Mouse (Mus musculus): ENCODE data around the gene Frmd6. TPM values are rescaled to one million over a fixed set of nuclear protein-coding genes. Genes with fewer than 3 reads are reported as not detected.
A peak's percentile ranks its signal among the peaks of the same experiment; 100 is the strongest.

Gene Frmd6
- polyA plus RNA-seq, 1 experiment from 2014 or later: 15.9 TPM

- H3K36me3 ChIP-seq (ENCODE audit: control insufficient read depth, insufficient read depth, low read length): no peaks in the 10 kb centered on the region
- no peaks in the 10 kb centered on the region for H3K9me3 ChIP-seq (ENCODE audit: control insufficient read depth, low read length)
- H3K9ac ChIP-seq (ENCODE audit: low read length): no peak overlapping the region
- no peak for ATAC-seq (ENCODE audit: low FRiP score)
- H3K4me2 ChIP-seq: no peak overlapping the region
- DNase-seq (ENCODE audit: low spot score, missing footprints): no peak
- WGBS: 92% methylated on average over 21 of the region's 21 CpGs
- H3K4me3 ChIP-seq (ENCODE audit: low read depth, low read length): no peak overlapping the region
- no peak overlapping the region for H3K27ac ChIP-seq (ENCODE audit: low read depth, low read length)
- no peaks in the 10 kb centered on the region for H3K27me3 ChIP-seq (ENCODE audit: control insufficient read depth, insufficient read depth, low read length)
- no peaks in the 10 kb centered on the region for H3K4me1 ChIP-seq (ENCODE audit: control insufficient read depth, insufficient read depth, low read length)
These were observed 51.1 kb downstream of the Frmd6 start for GRCm38 (mm10) chr12:70876270-70876998.

GRCm38 (mm10) chr12:70877926-70878710, 52.8 kb downstream of the Frmd6 start:
- no peak overlapping the region for H3K27ac ChIP-seq (ENCODE audit: low read depth, low read length)
- 92% methylated on average over 20 of the region's 20 CpGs for WGBS
- no peaks in the 10 kb centered on the region for H3K4me1 ChIP-seq (ENCODE audit: control insufficient read depth, insufficient read depth, low read length)
- H3K9me3 ChIP-seq (ENCODE audit: control insufficient read depth, low read length): no peaks in the 10 kb centered on the region
- no peak overlapping the region for H3K4me3 ChIP-seq (ENCODE audit: low read depth, low read length)
- no peaks in the 10 kb centered on the region for H3K27me3 ChIP-seq (ENCODE audit: control insufficient read depth, insufficient read depth, low read length)
- DNase-seq (ENCODE audit: low spot score, missing footprints) (peak; percentile 19), ATAC-seq (ENCODE audit: low FRiP score) (no peak)
- H3K9ac ChIP-seq (ENCODE audit: low read length): no peak overlapping the region
- H3K4me2 ChIP-seq: no peak overlapping the region
- H3K36me3 ChIP-seq (ENCODE audit: control insufficient read depth, insufficient read depth, low read length): no peaks in the 10 kb centered on the region

GRCm38 (mm10) chr12:70880396-70880975, 55.2 kb downstream of the Frmd6 start:
- Histone ChIP-seq H3K27ac (ENCODE audit: low read depth, low read length) (no peak overlapping the region), H3K4me2 (no peak overlapping the region), H3K27me3 (ENCODE audit: control insufficient read depth, insufficient read depth, low read length) (no peaks in the 10 kb centered on the region), H3K4me3 (ENCODE audit: low read depth, low read length) (no peak overlapping the region), H3K4me1 (ENCODE audit: control insufficient read depth, insufficient read depth, low read length) (no peaks in the 10 kb centered on the region), H3K9ac (ENCODE audit: low read length) (no peak overlapping the region), H3K9me3 (ENCODE audit: control insufficient read depth, low read length) (no peaks in the 10 kb centered on the region), H3K36me3 (ENCODE audit: control insufficient read depth, insufficient read depth, low read length) (no peaks in the 10 kb centered on the region)
- 76% methylated on average over 9 of the region's 9 CpGs for WGBS
- ATAC-seq (ENCODE audit: low FRiP score): no peak
- no peak for DNase-seq (ENCODE audit: low spot score, missing footprints)

GRCm38 (mm10) chr12:70881340-70881739, 56.0 kb downstream of the Frmd6 start:
- DNase-seq (ENCODE audit: low spot score, missing footprints): no peak

GRCm38 (mm10) chr12:70881854-70882253, 56.5 kb downstream of the Frmd6 start:
- 97% methylated on average over 4 of the region's 4 CpGs for WGBS
- H3K27me3 ChIP-seq (ENCODE audit: control insufficient read depth, insufficient read depth, low read length): no peaks in the 10 kb centered on the region
- no peaks in the 10 kb centered on the region for H3K36me3 ChIP-seq (ENCODE audit: control insufficient read depth, insufficient read depth, low read length)
- DNase-seq (ENCODE audit: low spot score, missing footprints) (no peak), ATAC-seq (ENCODE audit: low FRiP score) (no peak)
- H3K4me1 ChIP-seq (ENCODE audit: control insufficient read depth, insufficient read depth, low read length): no peaks in the 10 kb centered on the region
- H3K4me3 ChIP-seq (ENCODE audit: low read depth, low read length): no peak overlapping the region
- H3K9me3 ChIP-seq (ENCODE audit: control insufficient read depth, low read length): no peaks in the 10 kb centered on the region
- H3K9ac ChIP-seq (ENCODE audit: low read length): no peak overlapping the region
- H3K4me2 ChIP-seq: no peak overlapping the region
- no peak overlapping the region for H3K27ac ChIP-seq (ENCODE audit: low read depth, low read length)

More at GRCm38 (mm10) chr12:70881340-70881739, 56.0 kb downstream of the Frmd6 start:
- Histone ChIP-seq H3K9ac (ENCODE audit: low read length) (no peak overlapping the region), H3K4me2 (no peak overlapping the region), H3K36me3 (ENCODE audit: control insufficient read depth, insufficient read depth, low read length) (no peaks in the 10 kb centered on the region), H3K27me3 (ENCODE audit: control insufficient read depth, insufficient read depth, low read length) (no peaks in the 10 kb centered on the region), H3K9me3 (ENCODE audit: control insufficient read depth, low read length) (no peaks in the 10 kb centered on the region), H3K4me1 (ENCODE audit: control insufficient read depth, insufficient read depth, low read length) (no peaks in the 10 kb centered on the region), H3K4me3 (ENCODE audit: low read depth, low read length) (no peak overlapping the region), H3K27ac (ENCODE audit: low read depth, low read length) (no peak overlapping the region)
- 88% methylated on average over 12 of the region's 12 CpGs for WGBS
- ATAC-seq (ENCODE audit: low FRiP score): no peak

GRCm38 (mm10) chr12:70883141-70883540, 57.8 kb downstream of the Frmd6 start:
- Histone ChIP-seq H3K9me3 (ENCODE audit: control insufficient read depth, low read length) (no peaks in the 10 kb centered on the region), H3K9ac (ENCODE audit: low read length) (no peak overlapping the region), H3K27me3 (ENCODE audit: control insufficient read depth, insufficient read depth, low read length) (no peaks in the 10 kb centered on the region), H3K4me1 (ENCODE audit: control insufficient read depth, insufficient read depth, low read length) (no peaks in the 10 kb centered on the region), H3K4me2 (no peak overlapping the region), H3K36me3 (ENCODE audit: control insufficient read depth, insufficient read depth, low read length) (no peaks in the 10 kb centered on the region), H3K4me3 (ENCODE audit: low read depth, low read length) (no peak overlapping the region), H3K27ac (ENCODE audit: low read depth, low read length) (no peak overlapping the region)
- ATAC-seq (ENCODE audit: low FRiP score) (no peak), DNase-seq (ENCODE audit: low spot score, missing footprints) (no peak)
- 95% methylated on average over 14 of the region's 14 CpGs for WGBS

GRCm38 (mm10) chr12:70884113-70884512, 58.8 kb downstream of the Frmd6 start:
- WGBS: 91% methylated on average over 7 of the region's 7 CpGs
- H3K27ac ChIP-seq (ENCODE audit: low read depth, low read length): no peak overlapping the region
- H3K4me1 ChIP-seq (ENCODE audit: control insufficient read depth, insufficient read depth, low read length): no peaks in the 10 kb centered on the region
- DNase-seq (ENCODE audit: low spot score, missing footprints): no peak
- ATAC-seq (ENCODE audit: low FRiP score): no peak
- no peak overlapping the region for H3K9ac ChIP-seq (ENCODE audit: low read length)
- H3K4me2 ChIP-seq: no peak overlapping the region
- H3K36me3 ChIP-seq (ENCODE audit: control insufficient read depth, insufficient read depth, low read length): no peaks in the 10 kb centered on the region
- H3K9me3 ChIP-seq (ENCODE audit: control insufficient read depth, low read length): no peaks in the 10 kb centered on the region
- H3K27me3 ChIP-seq (ENCODE audit: control insufficient read depth, insufficient read depth, low read length): peaks cover 5% of the 10 kb centered on the region
- H3K4me3 ChIP-seq (ENCODE audit: low read depth, low read length): no peak overlapping the region

GRCm38 (mm10) chr12:70884973-70885372, 59.7 kb downstream of the Frmd6 start:
- WGBS: 87% methylated on average over 5 of the region's 6 CpGs
- no peaks in the 10 kb centered on the region for H3K36me3 ChIP-seq (ENCODE audit: control insufficient read depth, insufficient read depth, low read length)

GRCm38 (mm10) chr12:70885576-70885975, 60.3 kb downstream of the Frmd6 start:
- DNase-seq (ENCODE audit: low spot score, missing footprints) (no peak), ATAC-seq (ENCODE audit: low FRiP score) (no peak)
- Histone ChIP-seq H3K9ac (ENCODE audit: low read length) (no peak overlapping the region), H3K27ac (ENCODE audit: low read depth, low read length) (no peak overlapping the region), H3K36me3 (ENCODE audit: control insufficient read depth, insufficient read depth, low read length) (no peaks in the 10 kb centered on the region), H3K4me3 (ENCODE audit: low read depth, low read length) (no peak overlapping the region), H3K4me1 (ENCODE audit: control insufficient read depth, insufficient read depth, low read length) (peaks cover 6% of the 10 kb centered on the region), H3K4me2 (no peak overlapping the region), H3K27me3 (ENCODE audit: control insufficient read depth, insufficient read depth, low read length) (peaks cover 6% of the 10 kb centered on the region), H3K9me3 (ENCODE audit: control insufficient read depth, low read length) (no peaks in the 10 kb centered on the region)
- WGBS: 89% methylated on average over 10 of the region's 10 CpGs

More at GRCm38 (mm10) chr12:70884973-70885372, 59.7 kb downstream of the Frmd6 start:
- H3K9me3 ChIP-seq (ENCODE audit: control insufficient read depth, low read length): no peaks in the 10 kb centered on the region
- no peak overlapping the region for H3K9ac ChIP-seq (ENCODE audit: low read length)
- DNase-seq (ENCODE audit: low spot score, missing footprints) (no peak), ATAC-seq (ENCODE audit: low FRiP score) (no peak)
- H3K4me1 ChIP-seq (ENCODE audit: control insufficient read depth, insufficient read depth, low read length): no peaks in the 10 kb centered on the region; the same call in 1 of the 2 replicates
- H3K27me3 ChIP-seq (ENCODE audit: control insufficient read depth, insufficient read depth, low read length): peaks cover 6% of the 10 kb centered on the region
- H3K4me2 ChIP-seq: no peak overlapping the region
- no peak overlapping the region for H3K27ac ChIP-seq (ENCODE audit: low read depth, low read length)
- H3K4me3 ChIP-seq (ENCODE audit: low read depth, low read length): no peak overlapping the region

Data from midbrain, embryonic 11.5 days (tissue).